Mouse (Mus musculus) heart, postnatal 14 days (tissue): ENCODE data around the gene Pxn. TPM values are rescaled to one million over a fixed set of nuclear protein-coding genes. Genes with fewer than 3 reads are reported as not detected.
"Not testable (repeated sequence)": the region's sequence is repeated elsewhere in the genome, so short reads cannot be mapped to it uniquely, and the experiment has no call there.

Experiments used
- DNase-seq, 2 experiments: peaks; one replicate each; pipeline ENCODE4 v3.0.0; 2021 to 2022
- intact Hi-C: fragments of 180-260 bp; cut with DNase I; formaldehyde crosslinking; loops from one replicate; pipeline ENCODE4 v1.15.1; 2025
- total RNA-seq, 2 experiments: library from RNA; stranded (reverse); gene quantifications; 2 replicates each; pipeline ENCODE4 v1.2.3; 2021

The Pxn gene
- total RNA-seq, 2 experiments from 2014 or later: 52.4 to 54.2 TPM

GRCm38 (mm10) chr5:115484996-115485395 is 21.5 kb upstream of the Pxn start:
- intact Hi-C loops: no loop called here
- DNase-seq: no peak

GRCm38 (mm10) chr5:115485489-115486205 is 20.8 kb upstream of the Pxn start:
- DNase-seq: no peak
- intact Hi-C loops: no loop called here

GRCm38 (mm10) chr5:115486726-115487125 is 19.8 kb upstream of the Pxn start:
- DNase-seq: no peak
- intact Hi-C loops: no loop called here

- intact Hi-C loops: no loop called here
- DNase-seq: no peak
Observed at GRCm38 (mm10) chr5:115487353-115487752, 19.1 kb upstream of the Pxn start.

DNA sequence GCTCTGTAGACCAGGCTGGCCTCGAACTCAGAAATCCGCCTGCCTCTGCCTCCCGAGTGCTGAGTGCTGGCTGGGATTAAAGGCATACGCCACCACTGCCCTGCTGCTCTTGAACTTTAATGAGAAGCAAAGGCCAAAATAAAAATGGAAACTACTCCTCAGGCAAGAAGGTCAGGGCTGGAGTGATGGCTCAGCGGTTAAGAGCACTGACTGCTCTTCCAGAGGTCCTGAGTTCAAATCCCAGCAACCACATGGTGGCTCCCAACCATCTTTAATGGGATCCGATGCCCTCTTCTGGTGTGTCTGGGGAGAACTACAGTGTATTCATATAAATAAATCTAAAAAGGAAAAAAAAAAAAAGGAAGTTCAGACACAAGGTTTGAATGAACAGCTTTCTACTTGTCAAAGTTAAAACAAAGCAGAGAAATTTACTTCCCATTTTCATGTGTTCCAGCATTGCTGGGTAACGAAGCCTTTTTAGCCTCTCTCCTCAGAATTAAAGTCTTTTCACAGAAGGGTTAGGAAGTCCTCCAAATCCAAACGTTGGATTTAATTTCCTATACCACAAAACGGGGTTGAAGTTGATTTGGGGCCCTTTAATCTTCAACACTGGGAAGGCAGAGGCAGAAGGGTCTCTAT is 18.4 kb upstream of the Pxn start:
- no peak for DNase-seq
- intact Hi-C loops: no loop called here

GRCm38 (mm10) chr5:115488841-115489698 is 17.4 kb upstream of the Pxn start:
- intact Hi-C loops: no loop called here
- DNase-seq: peak; percentile 75 to 83

GRCm38 (mm10) chr5:115489699-115490637 is 16.5 kb upstream of the Pxn start:
- peak; percentile 85 to 90 for DNase-seq
- intact Hi-C loops: no loop called here

- intact Hi-C loops: no loop called here
- DNase-seq: no peak
Observed at GRCm38 (mm10) chr5:115490638-115491000, 15.9 kb upstream of the Pxn start.

- no peak for DNase-seq
- intact Hi-C loops: no loop called here
Observed at GRCm38 (mm10) chr5:115491076-115491475, 15.4 kb upstream of the Pxn start.

- intact Hi-C loops: no loop called here
Observed at GRCm38 (mm10) chr5:115491771-115492322, 14.6 kb upstream of the Pxn start.

DNA sequence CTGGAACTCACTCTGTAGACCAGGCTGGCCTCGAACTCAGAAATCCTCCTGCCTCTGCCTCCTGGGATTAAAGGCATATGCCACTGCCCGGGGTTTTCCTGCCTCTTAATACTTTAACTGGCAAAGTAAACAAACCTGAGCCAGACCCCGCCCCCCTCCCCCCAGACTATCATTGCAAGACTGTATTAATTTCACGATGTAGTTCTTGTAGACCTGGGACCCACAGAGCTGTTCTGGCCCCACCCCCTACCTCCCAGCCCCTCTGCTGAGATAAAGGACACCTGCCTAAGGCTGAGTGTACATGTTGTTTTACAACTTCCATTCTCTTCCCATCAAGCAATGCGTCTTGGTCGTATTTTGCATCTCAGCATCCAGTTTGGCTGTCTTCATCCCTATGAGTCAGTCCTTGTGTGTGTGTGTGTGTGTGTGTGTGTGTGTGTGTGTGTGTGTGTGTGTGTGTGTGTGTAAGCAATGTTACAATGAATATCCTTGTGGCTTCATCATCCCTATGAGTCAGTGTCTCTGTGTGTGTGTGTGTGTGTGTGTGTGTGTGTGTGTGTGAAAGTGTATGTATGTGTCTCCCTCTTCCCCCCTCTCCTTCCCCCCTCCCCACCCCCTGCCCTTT is 13.7 kb upstream of the Pxn start:
- intact Hi-C loops: no loop called here
- DNase-seq: no peak

More at GRCm38 (mm10) chr5:115491771-115492322, 14.6 kb upstream of the Pxn start:
- peak; percentile 68 to 72 for DNase-seq

DNA sequence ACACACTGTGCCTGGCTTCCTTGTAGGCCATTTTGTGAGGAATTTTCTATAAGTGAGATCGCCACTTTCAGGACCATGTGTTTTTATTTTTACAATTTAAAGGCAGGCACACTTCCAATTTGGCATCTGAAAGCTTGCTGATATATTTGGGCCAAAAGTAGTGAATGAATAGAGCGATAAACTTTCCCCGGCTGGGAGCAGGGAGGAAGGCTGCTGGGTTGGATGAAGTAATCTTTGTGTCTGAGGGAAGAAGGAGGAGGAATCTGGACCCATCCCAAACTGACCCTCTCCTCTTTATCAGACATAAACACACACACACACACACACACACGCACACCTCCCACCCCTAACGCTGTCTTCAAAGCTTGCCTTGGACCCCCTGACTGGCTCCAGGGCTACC is 13.0 kb upstream of the Pxn start:
- intact Hi-C loops: no loop called here
- no peak for DNase-seq

DNA sequence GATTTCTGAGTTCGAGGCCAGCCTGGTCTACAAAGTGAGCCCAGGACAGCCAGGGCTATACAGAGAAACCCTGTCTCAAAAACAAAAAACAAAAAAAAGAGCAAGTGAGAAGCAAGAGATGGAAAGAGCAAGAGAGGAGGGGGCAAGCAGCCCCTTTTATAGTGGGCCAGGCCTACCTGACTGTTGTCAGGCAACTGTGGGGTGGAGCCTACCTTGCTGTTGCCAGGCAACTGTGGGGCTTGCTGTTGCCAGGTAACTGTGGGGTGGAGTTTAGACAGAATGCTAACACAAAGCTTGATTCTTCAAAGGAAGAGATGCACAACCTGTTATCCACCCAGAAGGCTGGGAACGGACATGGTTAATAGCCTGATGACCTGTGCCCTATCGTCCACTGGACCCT is 10.9 kb upstream of the Pxn start:
- DNase-seq, intact Hi-C loops: not testable (repeated sequence)

GRCm38 (mm10) chr5:115497033-115497432 is 9.4 kb upstream of the Pxn start:
- intact Hi-C loops: no loop called here
- DNase-seq: no peak

DNA sequence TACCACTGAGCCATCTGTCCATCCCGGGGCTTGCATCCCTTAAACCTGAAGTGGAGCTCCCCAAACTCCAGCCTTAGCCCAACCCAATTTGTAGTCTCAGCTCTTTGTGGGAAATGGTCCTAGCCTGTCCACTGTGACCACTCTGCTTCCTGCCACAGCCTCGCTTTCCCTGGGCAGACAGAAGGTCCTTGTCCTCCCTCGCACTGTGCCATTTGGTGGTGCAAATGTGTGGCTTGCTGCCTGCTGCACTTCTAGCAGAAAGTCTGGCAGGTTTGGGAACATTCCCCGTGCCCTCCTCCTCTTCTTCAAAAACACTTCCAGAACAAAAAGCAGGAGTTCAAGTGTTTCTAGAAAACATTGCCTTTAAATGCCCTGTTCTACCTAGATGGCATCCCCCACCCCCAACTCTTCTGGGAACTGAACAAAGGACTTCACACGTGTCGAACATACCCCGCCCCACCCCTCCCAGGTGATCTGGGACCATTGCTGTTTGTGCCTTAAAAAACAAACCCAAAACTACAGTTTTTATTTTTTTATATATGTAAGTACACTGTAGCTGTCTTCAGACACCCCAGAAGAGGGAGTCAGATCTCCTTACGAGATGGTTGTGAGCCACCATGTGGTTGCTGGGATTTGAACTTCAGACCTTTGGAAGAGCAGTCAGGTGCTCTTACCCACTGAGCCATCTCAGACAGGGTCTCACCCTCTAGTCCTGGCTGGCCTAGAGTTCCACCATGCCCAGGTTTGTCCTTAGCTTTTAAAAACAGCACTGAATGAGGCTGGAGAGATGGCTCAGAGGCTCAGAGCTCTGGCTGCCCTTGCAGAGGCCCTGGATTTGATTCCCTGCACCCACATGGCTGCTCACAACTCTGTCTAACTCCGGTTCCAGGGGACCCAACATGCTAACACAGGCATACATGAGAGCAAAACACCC is 7.9 kb upstream of the Pxn start:
- intact Hi-C loops: no loop called here
- no peak for DNase-seq

DNA sequence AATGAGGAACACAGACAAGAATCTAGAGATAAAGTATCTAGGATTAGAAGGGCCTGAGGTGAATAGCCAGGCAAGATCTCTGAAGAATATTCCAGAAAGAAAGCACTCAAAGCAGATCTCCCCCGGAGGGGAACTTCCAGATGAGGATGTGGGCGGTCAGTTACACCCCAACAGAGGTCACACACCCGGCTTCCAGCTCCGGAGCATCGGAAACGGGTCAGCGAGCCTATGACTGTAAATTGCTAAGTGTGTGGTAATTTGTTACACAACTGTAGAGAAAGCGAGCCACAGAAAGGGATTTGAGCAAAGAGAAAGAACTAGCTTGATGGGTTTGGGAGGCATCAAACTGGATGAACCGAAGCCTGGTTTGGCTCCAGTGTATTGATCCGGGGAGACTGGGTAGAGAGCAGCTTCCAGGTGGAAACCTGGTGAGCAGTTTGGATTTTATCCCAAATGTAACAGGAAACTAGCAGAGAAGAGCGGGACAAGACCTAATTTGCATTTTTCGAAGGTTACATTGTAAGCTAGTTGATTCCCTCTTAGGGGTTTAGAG is 6.0 kb upstream of the Pxn start:
- no peak for DNase-seq
- intact Hi-C loops: no loop called here

GRCm38 (mm10) chr5:115503035-115503434 is 3.4 kb upstream of the Pxn start:
- intact Hi-C loops: no loop called here
- no peak for DNase-seq

GRCm38 (mm10) chr5:115505617-115506016 is 859 bp upstream of the Pxn start:
- intact Hi-C loops: loop anchor here (1.0 kb wide), 2 partner anchors 33 to 52 kb away; no protein-coding TSS in a partner anchor

More at GRCm38 (mm10) chr5:115505617-115506016, 859 bp upstream of the Pxn start:
- DNase-seq: not testable (repeated sequence)
